16 mouse cellular contexts compared by ENCODE assay signal in the genomic region with DNA sequence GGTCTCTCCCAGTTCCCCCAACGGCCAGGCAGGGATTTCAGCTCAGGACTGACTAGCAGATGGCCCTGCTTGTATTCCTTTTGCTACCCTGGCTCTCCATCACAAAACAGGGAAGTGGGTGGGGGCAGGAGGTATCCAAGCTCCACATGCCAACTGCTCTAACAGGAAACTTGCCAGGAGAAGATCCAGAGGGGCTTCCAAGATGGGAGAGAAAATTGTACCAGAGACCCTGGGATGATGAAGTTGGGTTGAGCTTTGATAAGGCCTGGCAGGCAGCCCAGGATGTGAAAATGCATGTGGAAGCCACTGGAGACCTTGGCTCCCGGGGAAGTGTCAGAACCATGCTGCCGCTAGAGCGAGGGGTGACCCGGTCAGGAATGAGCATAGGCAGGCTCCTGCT. TPM values are rescaled to one million over a fixed set of nuclear protein-coding genes. Genes with fewer than 3 reads are reported as not detected.
DNase-seq lines count a peak whose midpoint lies in the region; ATAC-seq and TF ChIP-seq lines count a peak whose summit lies in the region.
"Had no signal": no experiment of that assay in that cellular context is flagged by ENCODE, and none has a peak within 500 bp of the region (broad histone marks: within the 10 kb centered on the region; RNA-seq: fewer than 3 reads in every experiment).

No protein-coding gene starts in this region.

- no peak overlapping the region for H3K4me3 ChIP-seq in heart, embryonic 12.5 days
- no peak overlapping the region for H3K4me3 ChIP-seq in heart, adult 2 months
- no peak overlapping the region for H3K4me3 ChIP-seq in hindbrain, embryonic 13.5 days
- no peak overlapping the region for H3K4me3 ChIP-seq in left cerebral cortex, adult 2 months
- H3K4me3 ChIP-seq: erythroblast, embryonic 14.5 days; gastrocnemius, adult 2 months; layer of hippocampus, adult 2 months; lung, embryonic 15.5 days had no signal

- intact Hi-C loops in heart, adult 2 months (cut with DNase I) = no loop called here
- intact Hi-C loops in left cerebral cortex, postnatal 4 days (cut with DNase I) = loop anchor here (10.0 kb wide), 1 partner anchor 51 kb away; the partner anchor contains the start of gene Tcp11
- intact Hi-C loops in left cerebral cortex, adult 2 months (cut with DNase I) = no loop called here

- no peak for ATAC-seq in heart, embryonic 12.5 days (ENCODE audit: insufficient number of reproducible peaks, low FRiP score)
- no peak for ATAC-seq in hindbrain, embryonic 13.5 days (ENCODE audit: low FRiP score)
- ATAC-seq: CD4-positive, CD25-positive, alpha-beta regulatory T cell, adult 4 months had no signal

- 7% methylated on average over 5 of the region's 5 CpGs for WGBS in heart, embryonic 12.5 days
- WGBS in heart, adult 2 months = 22% methylated on average over 5 of the region's 5 CpGs
- 32% methylated on average over 5 of the region's 5 CpGs for WGBS in hindbrain, embryonic 13.5 days

- H3K9me3 ChIP-seq in heart, embryonic 12.5 days (replicated peaks) = no peaks in the 10 kb centered on the region
- no peaks in the 10 kb centered on the region for H3K9me3 ChIP-seq in hindbrain, embryonic 13.5 days
- H3K9me3 ChIP-seq: lung, embryonic 15.5 days had no signal

- 0 out of 2 replicates have a peak overlapping the region, but pooled peaks have one; percentile 3 for H3K9ac ChIP-seq in heart, embryonic 12.5 days
- H3K9ac ChIP-seq in heart, adult 2 months (ENCODE audit: low read depth, low read length) = no peak overlapping the region
- H3K9ac ChIP-seq in hindbrain, embryonic 13.5 days = no peak overlapping the region
- H3K9ac ChIP-seq: lung, embryonic 15.5 days had no signal

- H3K79me2 ChIP-seq in heart, adult 2 months (replicated peaks; ENCODE audit: control insufficient read depth, insufficient read depth, low read length) = no peaks in the 10 kb centered on the region

- peak overlapping the region; percentile 28; the same call in 1 of the 2 replicates for H3K27ac ChIP-seq in heart, embryonic 12.5 days (ENCODE audit: poor library complexity, severe bottlenecking)
- no peak overlapping the region for H3K27ac ChIP-seq in heart, adult 2 months
- H3K27ac ChIP-seq in hindbrain, embryonic 13.5 days = peak overlapping the region; percentile 52
- no peak overlapping the region for H3K27ac ChIP-seq in left cerebral cortex, adult 2 months
- H3K27ac ChIP-seq: gastrocnemius, adult 2 months; layer of hippocampus, adult 2 months; lung, embryonic 15.5 days had no signal

- H3K27me3 ChIP-seq in heart, embryonic 12.5 days (replicated peaks) = peaks cover 54% of the 10 kb centered on the region
- H3K27me3 ChIP-seq in heart, adult 2 months (ENCODE audit: control insufficient read depth, insufficient read depth, low read length) = no peaks in the 10 kb centered on the region
- peaks cover 9% of the 10 kb centered on the region; the same call in 1 of the 2 replicates for H3K27me3 ChIP-seq in hindbrain, embryonic 13.5 days

- no peak for DNase-seq in heart, adult 2 months
- peak; percentile 62 for DNase-seq in left cerebral cortex, postnatal 4 days
- no peak for DNase-seq in left cerebral cortex, adult 18-20 months (ENCODE audit: low spot score in 2 of 2)
- DNase-seq in adrenal gland, postnatal 10 days = peak; percentile 64
- no peak for DNase-seq in left cerebral cortex, adult 2 months (ENCODE audit: extremely low spot score in 1 of 2, low spot score in 2 of 2)
- DNase-seq in right cerebral cortex, postnatal 25 days = no peak
- DNase-seq: cerebellum, adult 11-12 months; gastrocnemius, adult 2 months had no signal

- H3K36me3 ChIP-seq in heart, embryonic 12.5 days = no peaks in the 10 kb centered on the region
- H3K36me3 ChIP-seq in heart, adult 2 months (ENCODE audit: control insufficient read depth, insufficient read depth, low read length) = no peaks in the 10 kb centered on the region
- H3K36me3 ChIP-seq in hindbrain, embryonic 13.5 days = no peaks in the 10 kb centered on the region
- H3K36me3 ChIP-seq: lung, embryonic 15.5 days had no signal

- H3K4me2 ChIP-seq in heart, embryonic 12.5 days = no peak overlapping the region
- no peak overlapping the region for H3K4me2 ChIP-seq in hindbrain, embryonic 13.5 days
- H3K4me2 ChIP-seq: heart, embryonic 11.5 days; lung, embryonic 15.5 days had no signal

- no peak for TF ChIP-seq CTCF in heart, adult 2 months (IDR thresholded peaks at IDR 0.05)
- no peak for TF ChIP-seq CTCF in left cerebral cortex, adult 2 months (IDR thresholded peaks at IDR 0.05)

- TF ChIP-seq POLR2A in heart, adult 2 months (IDR thresholded peaks at IDR 0.05; ENCODE audit: insufficient read depth, low read depth, low read length) = no peak

- peaks cover 16% of the 10 kb centered on the region for H3K4me1 ChIP-seq in heart, embryonic 12.5 days (replicated peaks)
- no peaks in the 10 kb centered on the region for H3K4me1 ChIP-seq in heart, adult 2 months (ENCODE audit: control insufficient read depth, insufficient read depth, low read length)
- H3K4me1 ChIP-seq in hindbrain, embryonic 13.5 days (replicated peaks) = peaks cover 30% of the 10 kb centered on the region

- TF ChIP-seq EP300 in heart, adult 2 months (IDR thresholded peaks at IDR 0.05; ENCODE audit: insufficient read depth, low read depth, low read length) = no peak

RNA-seq across cellular contexts. Expression of gene Scube3, which starts 5.7 kb away (rescaled TPM):
- 1.1 and 1.2 TPM in 2 replicates for polyA plus RNA-seq in heart, embryonic 12.5 days (2016; fragmentation: Nextera tagmentation; extraction: Ambion mirVana)
- 1 to 10 TPM in 1 of 2 experiments, under 1 TPM in 1; 0.99 to 1.0 TPM for total RNA-seq in heart, adult 2 months (2021)
- polyA plus RNA-seq in heart, adult 2 months (2012; rRNA removed) = 1.3 and 1.6 TPM in 2 replicates
- 10 to 100 TPM; 15.0 to 15.9 TPM for total RNA-seq in left cerebral cortex, postnatal 4 days (2021)
- 1 to 10 TPM; 2.8 to 2.9 TPM for total RNA-seq in left cerebral cortex, adult 18-20 months (2021)
- 10 to 100 TPM; 14.4 to 15.2 TPM for total RNA-seq in adrenal gland, postnatal 10 days (2021)
- polyA plus RNA-seq in hindbrain, embryonic 13.5 days (2015; fragmentation: Nextera tagmentation; extraction: Ambion mirVana) = 5.1 and 5.7 TPM in 2 replicates
- 1 to 10 TPM; 1.5 TPM for total RNA-seq in left cerebral cortex, adult 2 months (2021)
- total RNA-seq: megakaryocyte-erythroid progenitor cell, adult 5-6 weeks had no signal
- polyA plus RNA-seq: CD4-positive, CD25-positive, alpha-beta regulatory T cell, adult 4 months; erythroblast, embryonic 14.5 days had no signal

RNA-seq across cellular contexts. Expression of gene Zfp523, which starts 40.7 kb away (rescaled TPM):
- 26.8 and 27.1 TPM in 2 replicates for polyA plus RNA-seq in heart, embryonic 12.5 days (2016; fragmentation: Nextera tagmentation; extraction: Ambion mirVana)
- 10 to 100 TPM; 12.4 to 12.5 TPM for total RNA-seq in heart, adult 2 months (2021)
- polyA plus RNA-seq in heart, adult 2 months (2012; rRNA removed) = 22.9 and 30.8 TPM in 2 replicates
- 10 to 100 TPM; 85.8 to 90.7 TPM for total RNA-seq in left cerebral cortex, postnatal 4 days (2021)
- total RNA-seq in left cerebral cortex, adult 18-20 months (2021) = 100 to 1,000 TPM; 111 to 116 TPM
- total RNA-seq in adrenal gland, postnatal 10 days (2021) = 10 to 100 TPM; 31.3 to 39.3 TPM
- polyA plus RNA-seq in hindbrain, embryonic 13.5 days (2015; fragmentation: Nextera tagmentation; extraction: Ambion mirVana) = 40.2 and 41.6 TPM in 2 replicates
- total RNA-seq in left cerebral cortex, adult 2 months (2021) = 100 to 1,000 TPM; 107 to 130 TPM

RNA-seq across cellular contexts. Expression of gene Tcp11, which starts 55.8 kb away (rescaled TPM):
- polyA plus RNA-seq in heart, embryonic 12.5 days (2016; fragmentation: Nextera tagmentation; extraction: Ambion mirVana) = 0.23 and 1.1 TPM in 2 replicates
- total RNA-seq in heart, adult 2 months (2021) = not detected
- 1.4 and 1.8 TPM in 2 replicates for polyA plus RNA-seq in heart, adult 2 months (2012; rRNA removed)
- total RNA-seq in left cerebral cortex, postnatal 4 days (2021) = 1 to 10 TPM; 2.2 to 3.6 TPM
- 1 to 10 TPM in 1 of 2 experiments, under 1 TPM in 1; 0.68 to 1.1 TPM for total RNA-seq in left cerebral cortex, adult 18-20 months (2021)
- under 1 TPM; 0.24 to 0.57 TPM for total RNA-seq in adrenal gland, postnatal 10 days (2021)
- 1.4 and 1.7 TPM in 2 replicates for polyA plus RNA-seq in hindbrain, embryonic 13.5 days (2015; fragmentation: Nextera tagmentation; extraction: Ambion mirVana)
- under 1 TPM; 0.61 to 0.88 TPM for total RNA-seq in left cerebral cortex, adult 2 months (2021)
- total RNA-seq: gastrocnemius, adult 2 months had no signal
- polyA plus RNA-seq: erythroblast, embryonic 14.5 days had no signal

Comparison
In these comparisons a context has a peak if more than half of its experiments do, and no peak if none do; other contexts are left out.
1. H3K27ac ChIP-seq: peak in heart, embryonic 12.5 days (single experiment) and hindbrain, embryonic 13.5 days (single experiment); none in heart, adult 2 months (single experiment) and left cerebral cortex, adult 2 months (single experiment).
2. DNase-seq: peak in left cerebral cortex, postnatal 4 days (single experiment) and adrenal gland, postnatal 10 days (single experiment); none in heart, adult 2 months (0 of 2), left cerebral cortex, adult 18-20 months (0 of 2), left cerebral cortex, adult 2 months (0 of 2) and right cerebral cortex, postnatal 25 days (single experiment).